Mouse (Mus musculus) adrenal gland, postnatal 14 days (tissue): ENCODE data around the gene Mmp25. TPM values are rescaled to one million over a fixed set of nuclear protein-coding genes. Genes with fewer than 3 reads are reported as not detected.
A peak's percentile ranks its signal among the peaks of the same experiment; 100 is the strongest.
"Not testable (repeated sequence)": the region's sequence is repeated elsewhere in the genome, so short reads cannot be mapped to it uniquely, and the experiment has no call there.

Experiments
- DNase-seq: peaks from one replicate; pipeline ENCODE4 v3.0.0; 2021; ENCODE audit warnings: mixed read lengths
- total RNA-seq: library from RNA; stranded (reverse); gene quantifications from 2 replicates; pipeline ENCODE4 v1.2.3, GENCODE M21; 2021

Mmp25 gene
- total RNA-seq, 1 experiment from 2014 or later, result 0.37 TPM

- DNase-seq, result no peak
Measured at GRCm38 (mm10) chr17:23600641-23601622, 44.1 kb downstream of the Mmp25 start, which contains the start of gene Zscan10. Gene Zscan10, plus strand, starts transcription at chr17:23600856.

GRCm38 (mm10) chr17:23599605-23600063 lies 45.4 kb downstream of the Mmp25 start:
- no peak for DNase-seq

GRCm38 (mm10) chr17:23598582-23599552 lies 46.2 kb downstream of the Mmp25 start, which contains the start of gene Zfp13:
Gene Zfp13, minus strand, starts transcription at chr17:23599487.
- peak; percentile 94 for DNase-seq

- DNase-seq, result not testable (repeated sequence)
Measured at GRCm38 (mm10) chr17:23595139-23595538, 49.9 kb downstream of the Mmp25 start.

- DNase-seq, result no peak
Measured at GRCm38 (mm10) chr17:23592926-23593300, 52.2 kb downstream of the Mmp25 start.

- DNase-seq, result peak; percentile 98
Measured at GRCm38 (mm10) chr17:23592208-23592925, 52.7 kb downstream of the Mmp25 start.

GRCm38 (mm10) chr17:23587253-23587652 lies 57.8 kb downstream of the Mmp25 start:
- no peak for DNase-seq

- DNase-seq, result peak; percentile 82
Measured at GRCm38 (mm10) chr17:23585721-23586491, 59.2 kb downstream of the Mmp25 start.

GRCm38 (mm10) chr17:23584786-23585185 lies 60.3 kb downstream of the Mmp25 start:
- DNase-seq, result peak; percentile 51

Other genes starting within 250 kb of the Mmp25 start
- not detected in 2 replicates for gene Vmn2r117, start 165.6 kb downstream of the Mmp25 start, total RNA-seq
- 9.2 and 9.9 TPM in 2 replicates for gene Zfp213, start 81.0 kb downstream of the Mmp25 start, total RNA-seq
- 8.5 and 14.6 TPM in 2 replicates for gene Zfp13, start 45.8 kb downstream of the Mmp25 start, total RNA-seq
- gene Zscan10, start 44.4 kb downstream of the Mmp25 start, total RNA-seq, result not detected in 2 replicates
- gene Bicdl2, start 15.2 kb upstream of the Mmp25 start, total RNA-seq, result not detected in 2 replicates
- gene Hcfc1r1, start 28.3 kb upstream of the Mmp25 start, total RNA-seq, result 158 and 163 TPM in 2 replicates
- gene Thoc6, start 28.6 kb upstream of the Mmp25 start, total RNA-seq, result 25.2 and 26.3 TPM in 2 replicates
- 85.2 and 119 TPM in 2 replicates for gene Tnfrsf12a, start 32.2 kb upstream of the Mmp25 start, total RNA-seq
- 0.30 TPM in 1 of 2 replicates, not detected in the other for gene Cldn6, start 34.0 kb upstream of the Mmp25 start, total RNA-seq
- gene Cldn9, start 38.7 kb upstream of the Mmp25 start, total RNA-seq, result not detected in 2 replicates
- 1.9 and 3.8 TPM in 2 replicates for gene 1520401A03Rik, start 77.5 kb upstream of the Mmp25 start, total RNA-seq
- gene Pkmyt1, start 81.1 kb upstream of the Mmp25 start, total RNA-seq, result 9.7 and 11.3 TPM in 2 replicates
- 11.3 and 14.3 TPM in 2 replicates for gene Paqr4, start 95.6 kb upstream of the Mmp25 start, total RNA-seq
- not detected in 2 replicates for gene Kremen2, start 100.6 kb upstream of the Mmp25 start, total RNA-seq
- 44.4 and 46.4 TPM in 2 replicates for gene Flywch1, start 126.3 kb upstream of the Mmp25 start, total RNA-seq
- gene Flywch2, start 140.8 kb upstream of the Mmp25 start, total RNA-seq, result 6.5 and 9.8 TPM in 2 replicates
- gene Srrm2, start 145.3 kb upstream of the Mmp25 start, total RNA-seq, result 515 and 599 TPM in 2 replicates
- gene Elob, start 183.9 kb upstream of the Mmp25 start, total RNA-seq, result 376 and 380 TPM in 2 replicates
- not detected in 2 replicates for gene Prss33, start 190.8 kb upstream of the Mmp25 start, total RNA-seq
- gene Prss32, start 198.6 kb upstream of the Mmp25 start, total RNA-seq, result not detected in 2 replicates
- 0.56 TPM in 1 of 2 replicates, not detected in the other for gene Prss41, start 198.9 kb upstream of the Mmp25 start, total RNA-seq
- gene Prss21, start 222.8 kb upstream of the Mmp25 start, total RNA-seq, result not detected in 2 replicates
- not detected in 2 replicates for gene Dcpp1, start 235.6 kb upstream of the Mmp25 start, total RNA-seq
- gene Dcpp2, start 235.6 kb upstream of the Mmp25 start, total RNA-seq, result not detected in 2 replicates